Mouse (Mus musculus) bone marrow macrophage, adult 2 months (primary cell): ENCODE data around the gene BC049352. TPM values are rescaled to one million over a fixed set of nuclear protein-coding genes. Genes with fewer than 3 reads are reported as not detected.
A peak's percentile ranks its signal among the peaks of the same experiment; 100 is the strongest.

ENCODE experiments used
- H3K27ac ChIP-seq: 2 replicates; pipeline ENCODE4 v1.5.1; 2012; ENCODE audit warnings: low read depth, low read length; ENCODE audit not compliant: insufficient read depth
- H3K4me1 ChIP-seq: 2 replicates; pipeline ENCODE4 v1.6.1; 2012; ENCODE audit warnings: low read length; ENCODE audit not compliant: control insufficient read depth, insufficient read depth
- H3K4me3 ChIP-seq: 2 replicates; pipeline ENCODE4 v1.5.1; 2012; ENCODE audit warnings: mild to moderate bottlenecking, low read length, moderate library complexity; ENCODE audit not compliant: insufficient read depth
- CTCF ChIP-seq: IDR thresholded peaks from 2 replicates; pipeline ENCODE4 v1.5.1; 2012; ENCODE audit warnings: low read depth, mild to moderate bottlenecking, low read length, moderate library complexity
- POLR2A ChIP-seq: IDR thresholded peaks from 2 replicates; pipeline ENCODE4 v1.6.1; 2012; ENCODE audit warnings: mild to moderate bottlenecking, low read depth, low read length, borderline replicate concordance
- polyA plus RNA-seq: library from polyadenylated mRNA; stranded (reverse); fragments of >200 nt; gene quantifications from 2 replicates; pipeline ENCODE4 v1.2.4, GENCODE M21; 2012; ENCODE audit not compliant: missing spikeins, insufficient read depth, insufficient read length

BC049352 gene
- polyA plus RNA-seq, 1 experiment, result 2.6 TPM

- no peak for TF ChIP-seq CTCF
- no peak for TF ChIP-seq POLR2A
- H3K4me3 ChIP-seq, result no peak overlapping the region
- peaks cover 6% of the 10 kb centered on the region; the same call in 1 of the 2 replicates for H3K4me1 ChIP-seq
- H3K27ac ChIP-seq, result no peak overlapping the region
Observed at GRCm38 (mm10) chr9:45205143-45205542, 23.3 kb downstream of the BC049352 start.

DNA sequence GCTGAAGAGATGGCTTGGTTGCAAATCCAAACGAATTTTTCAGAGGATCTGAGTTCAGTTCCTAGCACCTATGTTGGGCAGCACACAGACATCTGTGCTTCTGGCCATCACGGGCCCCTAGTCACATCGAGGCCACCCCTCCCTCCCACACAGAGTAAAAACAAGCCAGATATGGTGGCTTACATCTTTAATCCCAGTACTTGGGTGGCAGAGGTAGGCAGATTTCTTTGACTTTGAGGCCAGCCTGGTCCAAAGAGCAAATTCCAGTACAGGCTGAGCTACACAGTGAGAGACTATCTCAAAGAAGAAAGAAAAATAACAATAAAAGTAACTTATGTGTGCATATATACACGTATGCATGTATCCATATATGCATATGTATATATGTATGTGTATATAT is 24.3 kb downstream of the BC049352 start:
- H3K27ac ChIP-seq, result no peak overlapping the region
- no peak for TF ChIP-seq POLR2A
- TF ChIP-seq CTCF, result no peak
- H3K4me3 ChIP-seq, result no peak overlapping the region
- H3K4me1 ChIP-seq, result peaks cover 4% of the 10 kb centered on the region; the same call in 1 of the 2 replicates

DNA sequence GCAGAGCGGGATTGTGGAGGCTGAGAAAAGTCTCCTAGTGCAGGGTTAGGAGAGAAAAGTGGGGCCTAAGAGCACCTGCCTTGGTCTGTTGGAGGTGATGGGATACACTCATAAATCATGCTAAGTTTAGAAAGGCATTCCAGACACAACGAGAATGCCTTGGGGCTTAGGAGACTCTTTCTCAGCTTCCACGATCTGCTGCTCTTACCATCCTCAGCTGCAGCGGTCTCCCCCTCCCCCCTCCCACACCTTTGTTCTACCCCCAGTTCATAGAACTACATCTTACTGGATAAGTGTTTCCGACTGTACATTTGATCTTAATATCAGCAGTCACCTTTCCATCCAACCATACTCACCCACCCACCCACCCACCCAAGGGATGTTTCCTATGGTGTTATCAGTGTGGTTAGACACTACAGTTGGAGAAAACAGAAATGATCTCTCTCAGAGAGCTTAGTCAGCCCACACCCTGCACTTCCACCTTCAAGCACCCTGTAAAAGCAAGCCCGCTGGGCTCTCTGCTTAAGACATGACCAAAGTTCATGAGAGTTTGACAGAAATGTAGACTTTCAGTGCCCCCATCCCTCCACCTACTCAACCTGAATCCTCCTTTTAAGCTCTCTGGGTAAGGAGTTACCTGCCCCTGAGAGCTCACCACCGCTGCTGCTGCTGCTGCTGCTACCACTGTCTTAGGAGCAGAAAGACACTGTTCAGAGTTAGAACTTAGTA is 25.4 kb downstream of the BC049352 start:
- Histone ChIP-seq H3K4me3 (no peak overlapping the region), H3K4me1 (peaks cover 1% of the 10 kb centered on the region; the same call in 1 of the 2 replicates), H3K27ac (no peak overlapping the region)
- no peak for TF ChIP-seq POLR2A
- no peak for TF ChIP-seq CTCF

DNA sequence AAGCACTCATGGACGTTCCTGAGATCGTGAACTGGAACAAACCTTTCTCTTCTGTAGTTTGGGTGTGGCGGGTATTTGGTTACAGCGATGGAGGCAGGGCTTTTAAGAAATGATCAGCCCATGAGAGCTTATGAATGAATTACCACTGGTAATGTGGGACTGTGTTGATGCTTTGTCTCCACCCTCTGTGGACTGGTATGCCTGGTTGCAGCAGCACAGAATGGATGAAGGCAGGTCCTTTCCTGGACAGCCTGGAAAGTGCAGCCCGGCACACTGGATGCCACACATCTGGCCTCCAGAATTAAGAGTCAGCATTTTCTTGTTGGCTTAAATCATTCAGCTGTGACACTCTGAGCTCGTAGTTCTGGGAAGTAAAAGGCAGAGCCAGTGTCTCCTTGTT is 30.2 kb downstream of the BC049352 start:
- TF ChIP-seq CTCF (no peak), POLR2A (no peak)

GRCm38 (mm10) chr9:45215526-45216179 is 33.8 kb downstream of the BC049352 start:
- TF ChIP-seq POLR2A (no peak), CTCF (no peak)
- no peak overlapping the region for H3K4me3 ChIP-seq
- no peaks in the 10 kb centered on the region for H3K4me1 ChIP-seq
- H3K27ac ChIP-seq, result no peak overlapping the region

More for the DNA sequence above, 30.2 kb downstream of the BC049352 start:
- Histone ChIP-seq H3K4me3 (no peak overlapping the region), H3K27ac (no peak overlapping the region), H3K4me1 (no peaks in the 10 kb centered on the region)

DNA sequence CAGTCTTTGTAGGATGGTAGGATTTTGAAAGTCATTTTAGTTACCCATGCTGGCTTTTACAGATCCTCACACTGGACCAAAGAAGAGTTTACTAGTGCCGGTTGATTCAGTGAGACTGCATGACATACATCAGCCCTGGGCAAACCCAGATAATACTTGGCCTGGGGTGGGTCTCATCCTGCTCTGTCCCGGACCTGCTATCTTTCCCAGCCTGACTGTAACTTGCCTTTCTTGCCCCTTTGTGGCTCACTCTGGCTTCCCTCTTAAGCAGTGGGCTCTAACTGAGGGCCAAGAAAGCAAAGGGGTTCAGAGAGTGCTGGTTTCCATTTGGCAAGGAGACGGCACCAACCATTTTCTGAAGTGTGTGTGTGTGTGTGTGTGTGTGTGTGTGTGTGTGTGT is 37.8 kb downstream of the BC049352 start:
- TF ChIP-seq CTCF, result no peak
- Histone ChIP-seq H3K4me1 (peaks cover 3% of the 10 kb centered on the region; the same call in 1 of the 2 replicates), H3K27ac (no peak overlapping the region), H3K4me3 (no peak overlapping the region)

DNA sequence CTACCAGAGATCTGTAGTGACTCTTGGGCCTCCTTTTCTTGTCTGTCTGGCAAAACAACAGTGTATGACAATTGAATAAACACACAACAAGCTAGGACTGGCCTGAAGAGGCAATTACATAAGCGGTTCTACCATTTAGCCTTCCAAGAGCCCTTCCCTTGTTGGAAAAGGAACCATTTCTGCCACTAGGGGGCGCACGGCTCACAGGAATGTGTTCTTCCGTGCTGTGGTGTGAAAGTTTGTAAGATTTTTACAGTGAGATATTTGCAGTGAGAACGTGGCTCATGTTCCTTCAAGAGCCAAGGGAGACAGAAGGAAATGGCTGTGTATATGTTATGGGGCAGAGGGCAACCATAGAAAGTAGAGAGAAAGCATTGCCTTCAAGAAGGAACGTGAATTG is 39.8 kb downstream of the BC049352 start:
- Histone ChIP-seq H3K4me1 (peaks cover 3% of the 10 kb centered on the region; the same call in 1 of the 2 replicates), H3K4me3 (no peak overlapping the region), H3K27ac (no peak overlapping the region)
- TF ChIP-seq CTCF (peak; percentile 39; the same call in 1 of the 2 replicates), POLR2A (no peak)

- Histone ChIP-seq H3K4me1 (peaks cover 10% of the 10 kb centered on the region; the same call in 1 of the 2 replicates), H3K4me3 (no peak overlapping the region), H3K27ac (no peak overlapping the region)
- TF ChIP-seq POLR2A (no peak), CTCF (no peak)
Observed at GRCm38 (mm10) chr9:45229359-45229758, 47.6 kb downstream of the BC049352 start.

DNA sequence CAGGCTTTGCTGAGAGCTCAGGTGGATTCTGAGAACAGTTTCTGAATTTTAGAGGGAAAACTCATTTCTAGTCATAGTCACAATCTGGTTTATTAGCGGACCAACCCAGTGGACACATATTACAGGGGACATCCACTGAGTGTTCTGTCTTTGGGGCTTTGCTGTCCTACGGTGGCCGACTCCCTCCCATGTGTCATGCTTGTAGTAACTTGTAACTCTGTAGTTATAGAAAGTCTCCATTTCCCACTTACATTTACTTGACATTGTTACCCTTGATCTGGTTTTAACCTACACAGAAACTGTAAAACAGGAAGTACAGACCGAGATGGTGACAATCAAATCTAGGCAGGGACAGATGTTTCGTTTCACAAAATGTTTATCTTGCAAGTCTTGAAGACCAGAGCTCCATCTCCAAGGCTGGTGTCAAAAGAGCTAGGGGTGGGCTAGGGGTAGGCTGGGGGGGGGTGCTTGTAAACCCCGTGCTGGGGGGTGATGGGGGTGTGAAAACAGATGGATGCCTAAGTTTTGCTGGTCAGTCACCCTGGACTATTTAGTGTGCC is 53.9 kb downstream of the BC049352 start:
- H3K4me3 ChIP-seq, result no peak overlapping the region
- H3K27ac ChIP-seq, result peak overlapping the region; percentile 65
- H3K4me1 ChIP-seq, result peaks cover 34% of the 10 kb centered on the region
- TF ChIP-seq POLR2A (no peak), CTCF (no peak)

- Histone ChIP-seq H3K27ac (no peak overlapping the region), H3K4me3 (no peak overlapping the region), H3K4me1 (peaks cover 37% of the 10 kb centered on the region)
- TF ChIP-seq POLR2A, result no peak
- TF ChIP-seq CTCF, result no peak
Observed at GRCm38 (mm10) chr9:45236744-45237143, 54.9 kb downstream of the BC049352 start.
